Mouse (Mus musculus) neural tube, embryonic 13.5 days (tissue): ENCODE results near the gene Opn1sw. TPM values are rescaled to one million over a fixed set of nuclear protein-coding genes. Genes with fewer than 3 reads are reported as not detected.

Source experiments
- ATAC-seq: fragments of 200-750 bp; cut with Nextera tagmentation; 2 replicates; pipeline ENCODE4 v1.8.0; 2017; ENCODE audit warnings: low read depth, mild to moderate bottlenecking, moderate TSS enrichment, moderate library complexity
- H3K27ac ChIP-seq: fragments of 300-500 bp; sonication (generic); replicated peaks from 2 replicates; pipeline ENCODE4 v1.5.1; 2015; ENCODE audit warnings: moderate library complexity, mild to moderate bottlenecking, inconsistent platforms
- H3K27me3 ChIP-seq: fragments of 300-500 bp; sonication (generic); 2 replicates; pipeline ENCODE4 v1.6.1; 2015; ENCODE audit warnings: mild to moderate bottlenecking, inconsistent platforms
- H3K36me3 ChIP-seq: fragments of 300-500 bp; sonication (generic); 2 replicates; pipeline ENCODE4 v1.6.1; 2015; ENCODE audit warnings: mild to moderate bottlenecking, inconsistent platforms
- H3K4me1 ChIP-seq: fragments of 300-500 bp; sonication (generic); replicated peaks from 2 replicates; pipeline ENCODE4 v1.6.1; 2015; ENCODE audit warnings: inconsistent platforms
- H3K4me2 ChIP-seq: fragments of 300-500 bp; sonication (generic); 2 replicates; pipeline ENCODE4 v1.6.1; 2015; ENCODE audit warnings: inconsistent platforms, mild to moderate bottlenecking, moderate library complexity
- H3K4me3 ChIP-seq: fragments of 300-500 bp; sonication (generic); 2 replicates; pipeline ENCODE4 v1.5.1; 2015; ENCODE audit warnings: mild to moderate bottlenecking, inconsistent platforms
- H3K9ac ChIP-seq: fragments of 300-500 bp; sonication (generic); 2 replicates; pipeline ENCODE4 v1.6.1; 2015; ENCODE audit warnings: moderate library complexity, mild to moderate bottlenecking, inconsistent platforms
- H3K9me3 ChIP-seq: fragments of 300-500 bp; sonication (generic); 2 replicates; pipeline ENCODE4 v1.6.1; 2016; ENCODE audit warnings: inconsistent platforms
- WGBS: fragments of 180-500 bp; shearing (Covaris S2); methylation state at CpG from one replicate; pipeline ENCODE4 v1.1.7; 2015; 5-methylcytosine and 5-hydroxymethylcytosine counted together
- polyA plus RNA-seq: library from polyadenylated mRNA; unstranded; fragments of >200 nt; fragmentation: Nextera tagmentation; extraction: Ambion mirVana; gene quantifications from 2 replicates; pipeline ENCODE4 v1.2.1, GENCODE M21; 2015

Opn1sw gene
- polyA plus RNA-seq = 0.25 and 0.34 TPM in 2 replicates

- peaks cover 13% of the 10 kb centered on the region for H3K27me3 ChIP-seq
- ATAC-seq = peak; percentile 40; the same call in 1 of the 2 replicates
- H3K9me3 ChIP-seq = no peaks in the 10 kb centered on the region
- 3% methylated on average over 12 of the region's 12 CpGs for WGBS
- H3K36me3 ChIP-seq = no peaks in the 10 kb centered on the region
- H3K9ac ChIP-seq = no peak within 1 kb of the TSS
- peaks cover 5% of the 10 kb centered on the region; the same call in 1 of the 2 replicates for H3K4me1 ChIP-seq
- peak within 1 kb of the TSS; percentile 30 for H3K4me2 ChIP-seq
- H3K4me3 ChIP-seq = peak within 1 kb of the TSS; percentile 15
- no peak within 1 kb of the TSS for H3K27ac ChIP-seq
These were observed at the start of gene Opn1sw for GRCm38 (mm10) chr6:29388052-29388518. Gene Opn1sw (minus strand): TSS chr6:29388468.

DNA sequence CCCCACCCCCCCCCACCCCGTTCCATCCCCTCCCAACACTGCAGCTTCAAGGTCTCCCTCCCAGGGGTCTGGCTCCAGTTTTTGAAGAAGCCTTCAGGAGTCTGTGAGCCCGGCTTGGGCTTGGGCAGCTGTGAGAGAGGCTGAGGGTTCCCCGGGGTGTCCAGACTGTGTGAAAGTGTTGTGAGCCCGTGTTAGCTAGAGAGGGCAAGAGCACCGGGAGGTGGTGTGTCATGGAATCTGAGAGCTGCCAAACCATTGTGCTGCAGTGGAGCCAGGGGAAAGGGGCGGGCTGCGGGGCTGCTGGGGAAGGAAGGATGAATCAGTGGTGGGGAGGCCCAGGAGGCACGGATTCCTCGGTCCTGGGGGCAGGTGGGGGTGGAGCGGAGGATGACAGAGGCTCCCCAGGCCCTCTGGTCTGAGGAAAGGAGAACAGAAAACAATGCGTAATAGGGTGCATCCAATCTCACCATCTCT, 48.2 kb upstream of the Opn1sw start:
- Histone ChIP-seq H3K36me3 (no peaks in the 10 kb centered on the region), H3K9me3 (no peaks in the 10 kb centered on the region), H3K4me3 (peak overlapping the region; percentile 49), H3K4me1 (peaks cover 56% of the 10 kb centered on the region), H3K27me3 (peaks cover 39% of the 10 kb centered on the region), H3K4me2 (peak overlapping the region; percentile 71), H3K9ac (peak overlapping the region; percentile 71), H3K27ac (peak overlapping the region; percentile 89)
- ATAC-seq = peak; percentile 60
- WGBS = 4% methylated on average over 11 of the region's 11 CpGs

DNA sequence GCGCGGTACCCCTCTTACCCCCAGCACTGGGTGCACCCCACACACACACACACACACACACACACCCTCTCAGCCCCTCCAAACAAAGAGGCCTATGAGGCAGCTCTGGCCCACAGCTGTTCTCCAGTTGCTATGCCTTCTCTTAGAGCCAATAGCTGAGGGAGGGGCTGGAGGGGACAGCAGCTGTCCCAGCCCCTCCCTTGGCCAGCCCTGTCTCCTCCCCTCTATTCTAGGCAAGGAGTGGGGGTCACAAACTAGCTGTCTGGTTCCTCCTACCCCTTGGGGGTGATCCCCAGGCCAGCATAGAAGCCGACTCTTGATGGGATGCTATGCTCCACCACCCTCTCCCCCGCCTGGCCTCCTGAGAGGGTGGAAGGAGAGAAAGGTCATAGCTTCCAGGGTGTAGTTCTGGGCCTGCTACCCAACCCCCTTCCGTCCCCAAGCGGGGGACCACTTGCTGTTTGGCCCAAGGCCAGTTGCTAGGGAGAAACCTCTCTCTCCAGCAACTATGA, 47.7 kb upstream of the Opn1sw start:
- peaks cover 59% of the 10 kb centered on the region for H3K4me1 ChIP-seq
- H3K36me3 ChIP-seq = no peaks in the 10 kb centered on the region
- peak overlapping the region; percentile 71 for H3K4me2 ChIP-seq
- H3K9me3 ChIP-seq = no peaks in the 10 kb centered on the region
- 2% methylated on average over 6 of the region's 6 CpGs for WGBS
- peak overlapping the region; percentile 71 for H3K9ac ChIP-seq
- peak overlapping the region; percentile 49 for H3K4me3 ChIP-seq
- H3K27me3 ChIP-seq = peaks cover 42% of the 10 kb centered on the region
- ATAC-seq = peak; percentile 76
- peak overlapping the region; percentile 89 for H3K27ac ChIP-seq

GRCm38 (mm10) chr6:29434911-29435691, 46.8 kb upstream of the Opn1sw start:
- Histone ChIP-seq H3K27ac (peak overlapping the region; percentile 89), H3K9me3 (no peaks in the 10 kb centered on the region), H3K9ac (peak overlapping the region; percentile 71), H3K27me3 (peaks cover 50% of the 10 kb centered on the region), H3K36me3 (no peaks in the 10 kb centered on the region), H3K4me1 (peaks cover 59% of the 10 kb centered on the region), H3K4me2 (peak overlapping the region; percentile 71), H3K4me3 (peak overlapping the region; percentile 49)
- WGBS = 2% methylated on average over 12 of the region's 13 CpGs
- ATAC-seq = peak; percentile 63

GRCm38 (mm10) chr6:29433804-29434795, 45.8 kb upstream of the Opn1sw start:
- no peak for ATAC-seq
- Histone ChIP-seq H3K4me3 (peak overlapping the region; percentile 49), H3K9me3 (no peaks in the 10 kb centered on the region), H3K27ac (peak overlapping the region; percentile 89), H3K9ac (peak overlapping the region; percentile 71), H3K27me3 (peaks cover 53% of the 10 kb centered on the region), H3K4me2 (peak overlapping the region; percentile 71), H3K4me1 (peaks cover 59% of the 10 kb centered on the region), H3K36me3 (no peaks in the 10 kb centered on the region)
- 7% methylated on average over 27 of the region's 27 CpGs for WGBS

- ATAC-seq = no peak
- H3K4me3 ChIP-seq = peak within 1 kb of the TSS; percentile 49
- H3K4me2 ChIP-seq = peak within 1 kb of the TSS; percentile 71
- peaks cover 59% of the 10 kb centered on the region for H3K4me1 ChIP-seq
- H3K9ac ChIP-seq = peak within 1 kb of the TSS; percentile 71
- H3K27me3 ChIP-seq = peaks cover 53% of the 10 kb centered on the region
- WGBS = 2% methylated on average over 71 of the region's 77 CpGs
- H3K36me3 ChIP-seq = no peaks in the 10 kb centered on the region
- H3K9me3 ChIP-seq = no peaks in the 10 kb centered on the region
- H3K27ac ChIP-seq = peak within 1 kb of the TSS; percentile 89
These were observed 45.0 kb upstream of the Opn1sw start, which contains the start of gene Flnc for GRCm38 (mm10) chr6:29433038-29433803. Gene Flnc (plus strand): TSS chr6:29433256.

GRCm38 (mm10) chr6:29432676-29433037, 44.4 kb upstream of the Opn1sw start:
- H3K9me3 ChIP-seq = no peaks in the 10 kb centered on the region
- 0 out of 2 replicates have a peak overlapping the region, but pooled peaks have one; percentile 89 for H3K27ac ChIP-seq
- ATAC-seq = no peak
- H3K36me3 ChIP-seq = no peaks in the 10 kb centered on the region
- H3K9ac ChIP-seq = peak overlapping the region; percentile 71
- H3K4me1 ChIP-seq = peaks cover 59% of the 10 kb centered on the region
- peak overlapping the region; percentile 71 for H3K4me2 ChIP-seq
- H3K4me3 ChIP-seq = peak overlapping the region; percentile 49
- H3K27me3 ChIP-seq = peaks cover 53% of the 10 kb centered on the region

- no peak for ATAC-seq
These were observed 43.9 kb upstream of the Opn1sw start for GRCm38 (mm10) chr6:29432156-29432555.

DNA sequence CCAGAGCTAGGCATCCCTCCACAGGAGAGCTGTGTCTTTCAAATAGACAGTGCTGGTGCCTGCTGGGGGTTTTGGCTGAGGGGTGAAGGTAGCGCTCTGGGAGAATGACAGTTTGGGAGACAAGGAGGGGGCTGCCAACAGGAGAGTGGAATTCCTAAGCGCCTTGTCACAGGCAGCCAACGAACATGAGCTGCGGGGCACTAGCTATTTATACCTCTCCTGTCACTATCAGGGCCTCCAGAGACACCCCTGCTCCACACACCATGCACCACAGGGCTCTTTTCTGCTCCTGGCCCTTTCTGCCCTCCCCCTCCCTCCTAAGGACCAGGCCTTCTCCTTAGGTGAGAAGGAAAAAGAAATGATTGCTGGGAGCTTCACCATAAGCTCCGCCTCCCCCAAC, 43.2 kb upstream of the Opn1sw start:
- ATAC-seq = no peak
- no peak overlapping the region for H3K4me2 ChIP-seq
- no peaks in the 10 kb centered on the region for H3K36me3 ChIP-seq
- no peaks in the 10 kb centered on the region for H3K9me3 ChIP-seq
- H3K27ac ChIP-seq = no peak overlapping the region
- H3K9ac ChIP-seq = no peak overlapping the region
- no peak overlapping the region for H3K4me3 ChIP-seq
- H3K27me3 ChIP-seq = peaks cover 53% of the 10 kb centered on the region
- 34% methylated on average over 5 of the region's 5 CpGs for WGBS
- peaks cover 50% of the 10 kb centered on the region for H3K4me1 ChIP-seq

More at GRCm38 (mm10) chr6:29432156-29432555, 43.9 kb upstream of the Opn1sw start:
- no peak overlapping the region for H3K4me3 ChIP-seq
- H3K27me3 ChIP-seq = peaks cover 53% of the 10 kb centered on the region
- H3K4me1 ChIP-seq = peaks cover 57% of the 10 kb centered on the region
- no peak overlapping the region for H3K27ac ChIP-seq
- WGBS = 46% methylated on average over 3 of the region's 3 CpGs
- no peak overlapping the region for H3K4me2 ChIP-seq
- no peaks in the 10 kb centered on the region for H3K36me3 ChIP-seq
- no peak overlapping the region for H3K9ac ChIP-seq
- H3K9me3 ChIP-seq = no peaks in the 10 kb centered on the region

- H3K9ac ChIP-seq = no peak overlapping the region
- 47% methylated on average over 15 of the region's 15 CpGs for WGBS
- H3K4me3 ChIP-seq = no peak overlapping the region
- no peaks in the 10 kb centered on the region for H3K36me3 ChIP-seq
- no peak for ATAC-seq
- no peak overlapping the region for H3K4me2 ChIP-seq
- peaks cover 44% of the 10 kb centered on the region for H3K4me1 ChIP-seq
- no peak overlapping the region for H3K27ac ChIP-seq
- peaks cover 53% of the 10 kb centered on the region for H3K27me3 ChIP-seq
- H3K9me3 ChIP-seq = no peaks in the 10 kb centered on the region
These were observed 42.6 kb upstream of the Opn1sw start for GRCm38 (mm10) chr6:29430681-29431420.
